Mouse (Mus musculus): ENCODE measurements around the gene Hilpda. TPM values are rescaled to one million over a fixed set of nuclear protein-coding genes. Genes with fewer than 3 reads are reported as not detected.

Hilpda gene
- polyA plus RNA-seq, 1 experiment from 2014 or later: 32.4 TPM

DNA sequence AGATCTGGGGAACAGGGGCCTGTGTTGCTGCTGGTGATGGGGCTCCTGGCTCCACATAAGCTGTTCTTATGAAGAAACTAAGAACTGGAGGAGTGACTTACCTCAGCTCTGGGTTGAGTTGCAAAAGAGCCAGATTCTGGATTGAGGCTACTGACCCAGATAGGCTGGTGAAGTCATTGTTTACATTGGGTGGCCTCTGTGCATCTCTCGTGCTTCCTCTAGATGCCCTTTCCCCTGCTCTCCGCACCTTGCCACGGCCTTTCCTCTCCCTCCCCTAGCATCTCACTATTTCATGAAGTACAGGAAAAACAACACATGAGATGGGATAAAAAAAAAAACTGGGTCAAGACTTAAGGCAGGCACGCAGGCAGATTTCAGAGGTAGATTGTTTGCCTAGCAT, 5.4 kb upstream of the Hilpda start:
- Histone ChIP-seq H3K36me3 (ENCODE audit: control insufficient read depth, insufficient read depth) (no peaks in the 10 kb centered on the region), H3K4me1 (ENCODE audit: control insufficient read depth, low read depth, low read length) (no peaks in the 10 kb centered on the region; the same call in none of the 2 replicates), H3K4me2 (ENCODE audit: low read depth, low read length) (no peak overlapping the region), H3K9ac (ENCODE audit: low read depth, low read length) (no peak overlapping the region), H3K4me3 (ENCODE audit: low read depth, low read length) (no peak overlapping the region), H3K27me3 (ENCODE audit: control insufficient read depth, insufficient read depth, low read depth, low read length) (no peaks in the 10 kb centered on the region), H3K9me3 (replicated peaks; ENCODE audit: control insufficient read depth, low read length) (no peaks in the 10 kb centered on the region), H3K27ac (ENCODE audit: low read length) (peak overlapping the region; percentile 36; the same call in 1 of the 2 replicates)
- WGBS (ENCODE audit: insufficient replicate concordance): 52% methylated on average over 4 of the region's 4 CpGs
- ATAC-seq (ENCODE audit: low read depth): peak; percentile 77

DNA sequence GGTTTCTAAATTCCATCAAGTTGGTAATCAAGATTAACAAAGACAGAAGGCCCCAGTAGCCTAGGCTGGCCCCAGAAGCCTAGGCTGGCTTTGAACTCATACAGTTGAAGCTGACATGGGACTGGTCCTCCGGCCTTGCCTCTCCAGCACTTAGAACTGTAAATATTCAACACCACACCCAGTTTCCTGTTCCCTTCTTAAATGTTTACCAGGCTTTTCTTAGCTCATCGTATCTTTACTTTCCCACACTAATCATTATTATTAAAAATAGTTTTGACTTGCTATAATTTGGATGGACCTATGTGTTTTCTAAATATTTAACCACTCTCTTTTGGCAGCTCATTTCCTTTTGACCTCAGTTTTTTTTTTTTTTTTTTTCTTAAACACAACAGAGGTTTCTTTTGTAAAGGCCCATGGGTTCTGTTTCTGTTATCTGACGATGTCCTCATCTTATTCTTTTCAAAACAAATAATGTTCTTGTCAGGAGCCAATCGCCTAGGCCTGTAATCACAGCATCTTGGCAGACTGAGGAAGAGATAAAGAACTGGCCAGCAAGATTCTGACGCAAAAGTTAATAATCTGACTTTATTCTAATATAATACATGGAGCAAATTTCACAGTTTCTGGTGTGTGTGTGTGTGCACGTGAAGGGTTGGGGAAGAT, 3.2 kb upstream of the Hilpda start:
- H3K27me3 ChIP-seq (ENCODE audit: control insufficient read depth, insufficient read depth, low read depth, low read length): no peaks in the 10 kb centered on the region
- no peak overlapping the region for H3K27ac ChIP-seq (ENCODE audit: low read length)
- H3K9ac ChIP-seq (ENCODE audit: low read depth, low read length): no peak overlapping the region
- H3K36me3 ChIP-seq (ENCODE audit: control insufficient read depth, insufficient read depth): no peaks in the 10 kb centered on the region
- H3K4me3 ChIP-seq (ENCODE audit: low read depth, low read length): no peak overlapping the region
- no peak overlapping the region for H3K4me2 ChIP-seq (ENCODE audit: low read depth, low read length)
- 49% methylated on average over 6 of the region's 6 CpGs for WGBS (ENCODE audit: insufficient replicate concordance)
- no peaks in the 10 kb centered on the region for H3K9me3 ChIP-seq (replicated peaks; ENCODE audit: control insufficient read depth, low read length)
- peaks cover 2% of the 10 kb centered on the region for H3K4me1 ChIP-seq (ENCODE audit: control insufficient read depth, low read depth, low read length)
- ATAC-seq (ENCODE audit: low read depth): no peak

DNA sequence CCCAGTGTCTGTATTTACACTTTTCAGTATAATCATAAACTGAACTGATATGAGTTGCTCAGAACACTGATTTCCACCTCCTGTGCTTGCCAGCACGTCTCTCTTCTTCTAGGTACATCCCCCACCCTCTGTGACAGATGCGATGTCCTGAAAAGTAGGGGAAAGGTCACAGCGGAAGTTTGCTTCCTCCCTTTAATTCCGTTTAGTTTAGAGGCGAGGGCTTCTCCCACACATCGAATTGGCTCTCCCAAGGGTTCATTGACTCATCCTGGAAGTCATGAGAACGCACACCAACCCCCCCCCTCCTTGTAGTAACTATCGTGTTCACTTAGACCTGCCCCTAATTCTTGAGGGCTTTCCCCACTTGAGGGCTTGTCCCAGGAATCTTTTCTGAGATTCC, 1.3 kb upstream of the Hilpda start:
- 0 out of 2 replicates have a peak, but pooled peaks cover 3% of the 10 kb centered on the region for H3K36me3 ChIP-seq (ENCODE audit: control insufficient read depth, insufficient read depth)
- peak overlapping the region; percentile 54 for H3K27ac ChIP-seq (ENCODE audit: low read length)
- no peak overlapping the region for H3K9ac ChIP-seq (ENCODE audit: low read depth, low read length)

DNA sequence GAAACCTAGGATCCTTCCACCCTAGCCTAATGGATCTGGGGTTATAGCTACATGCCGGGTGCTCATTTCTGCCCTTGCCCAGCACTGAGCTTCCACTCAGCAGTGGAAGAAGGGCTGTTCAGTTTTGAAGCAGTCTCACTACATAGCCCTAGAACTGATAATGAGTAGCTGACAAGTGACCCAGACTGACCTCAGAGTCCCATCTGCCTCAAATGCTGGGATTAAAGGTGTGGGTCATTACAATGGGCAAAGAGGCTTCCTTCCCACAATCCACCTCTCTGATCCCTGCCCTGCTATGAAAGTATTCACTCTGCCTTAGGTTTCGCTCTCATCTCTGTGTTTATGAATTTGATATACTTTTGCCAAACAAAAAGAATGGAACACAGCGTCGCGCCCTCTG, 4.5 kb downstream of the Hilpda start:
- ATAC-seq (ENCODE audit: low read depth): no peak
- H3K9ac ChIP-seq (ENCODE audit: low read depth, low read length): no peak overlapping the region
- WGBS (ENCODE audit: insufficient replicate concordance): 84% methylated on average over 5 of the region's 5 CpGs
- no peaks in the 10 kb centered on the region for H3K9me3 ChIP-seq (replicated peaks; ENCODE audit: control insufficient read depth, low read length)
- H3K36me3 ChIP-seq (ENCODE audit: control insufficient read depth, insufficient read depth): peaks cover 3% of the 10 kb centered on the region; the same call in 1 of the 2 replicates
- no peak overlapping the region for H3K27ac ChIP-seq (ENCODE audit: low read length)
- no peak overlapping the region for H3K4me2 ChIP-seq (ENCODE audit: low read depth, low read length)
- no peaks in the 10 kb centered on the region for H3K27me3 ChIP-seq (ENCODE audit: control insufficient read depth, insufficient read depth, low read depth, low read length)
- H3K4me3 ChIP-seq (ENCODE audit: low read depth, low read length): no peak overlapping the region
- peaks cover 6% of the 10 kb centered on the region; the same call in 1 of the 2 replicates for H3K4me1 ChIP-seq (ENCODE audit: control insufficient read depth, low read depth, low read length)

More for the DNA sequence above, 1.3 kb upstream of the Hilpda start:
- Histone ChIP-seq H3K27me3 (ENCODE audit: control insufficient read depth, insufficient read depth, low read depth, low read length) (no peaks in the 10 kb centered on the region), H3K9me3 (replicated peaks; ENCODE audit: control insufficient read depth, low read length) (no peaks in the 10 kb centered on the region), H3K4me2 (ENCODE audit: low read depth, low read length) (peak overlapping the region; percentile 34; the same call in 1 of the 2 replicates), H3K4me1 (ENCODE audit: control insufficient read depth, low read depth, low read length) (peaks cover 2% of the 10 kb centered on the region), H3K4me3 (ENCODE audit: low read depth, low read length) (no peak overlapping the region; the same call in 1 of the 2 replicates)
- WGBS (ENCODE audit: insufficient replicate concordance): under 1% methylated on average over 8 of the region's 8 CpGs
- peak; percentile 32 for ATAC-seq (ENCODE audit: low read depth)

DNA sequence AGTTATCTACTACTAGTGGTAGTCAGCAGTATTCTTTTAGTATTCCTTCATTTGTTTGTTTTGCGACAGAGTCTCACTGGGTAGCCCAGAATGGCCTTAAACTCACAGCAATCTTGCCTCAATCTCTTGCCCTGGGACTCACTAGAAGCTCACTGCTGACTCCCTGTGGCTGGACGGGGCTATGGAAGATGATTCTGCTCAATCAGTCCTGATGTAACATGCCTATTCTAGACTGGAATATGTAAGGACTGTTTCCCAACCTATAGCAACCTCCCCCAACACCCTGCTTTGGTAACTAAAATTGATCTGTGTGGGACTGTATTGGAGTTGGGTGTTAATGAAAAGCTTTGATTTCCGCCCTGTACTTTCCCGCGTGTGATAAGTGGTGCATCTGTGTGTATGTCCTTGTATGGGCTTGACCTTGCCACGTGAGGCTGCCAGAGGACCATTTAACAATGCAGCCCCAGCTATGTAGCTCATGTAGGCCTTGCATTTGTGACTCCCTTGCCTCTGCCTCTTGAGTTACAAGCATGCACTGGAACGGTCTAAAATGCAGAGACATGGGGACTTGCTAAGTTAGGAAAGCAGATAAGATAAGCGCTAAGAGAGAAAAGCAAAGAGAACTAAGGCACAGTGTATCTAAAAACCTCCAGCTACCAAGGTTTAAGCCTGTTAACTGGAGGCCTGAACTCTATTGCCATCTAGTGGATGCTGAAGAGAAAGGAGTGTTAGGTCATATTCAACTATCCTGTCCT, 6.4 kb downstream of the Hilpda start:
- Histone ChIP-seq H3K9me3 (replicated peaks; ENCODE audit: control insufficient read depth, low read length) (no peaks in the 10 kb centered on the region), H3K36me3 (ENCODE audit: control insufficient read depth, insufficient read depth) (peaks cover 3% of the 10 kb centered on the region; the same call in 1 of the 2 replicates), H3K4me3 (ENCODE audit: low read depth, low read length) (no peak overlapping the region), H3K9ac (ENCODE audit: low read depth, low read length) (no peak overlapping the region), H3K27me3 (ENCODE audit: control insufficient read depth, insufficient read depth, low read depth, low read length) (no peaks in the 10 kb centered on the region), H3K4me1 (ENCODE audit: control insufficient read depth, low read depth, low read length) (peaks cover 4% of the 10 kb centered on the region; the same call in 1 of the 2 replicates), H3K27ac (ENCODE audit: low read length) (no peak overlapping the region), H3K4me2 (ENCODE audit: low read depth, low read length) (no peak overlapping the region)
- 24% methylated on average over 8 of the region's 8 CpGs for WGBS (ENCODE audit: insufficient replicate concordance)
- ATAC-seq (ENCODE audit: low read depth): peak; percentile 45

DNA sequence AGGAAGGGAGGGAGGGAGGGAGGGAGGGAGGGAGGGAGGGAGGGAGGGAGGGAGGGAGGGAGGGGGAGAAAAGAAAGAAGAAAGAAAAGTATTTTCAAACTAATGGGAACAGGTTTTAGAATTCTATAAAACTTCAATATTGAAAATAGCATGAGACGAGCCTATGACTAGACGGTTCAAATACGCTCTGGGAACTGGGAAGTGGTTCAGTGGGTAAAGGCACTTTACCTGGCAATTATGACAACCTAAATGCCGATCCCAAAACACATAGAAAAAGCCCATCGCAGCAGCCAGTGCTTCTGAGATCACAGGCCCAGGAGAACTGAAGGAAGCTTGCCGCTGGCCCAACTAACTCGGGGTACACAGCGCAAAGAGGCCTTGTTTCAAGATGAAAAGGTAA, 7.0 kb downstream of the Hilpda start, which contains the start of gene Fam71f2:
Fam71f2 (plus strand) TSS at position 301 of the 400 bp plus-strand sequence.
- Histone ChIP-seq H3K36me3 (ENCODE audit: control insufficient read depth, insufficient read depth) (peaks cover 3% of the 10 kb centered on the region; the same call in 1 of the 2 replicates), H3K27me3 (ENCODE audit: control insufficient read depth, insufficient read depth, low read depth, low read length) (no peaks in the 10 kb centered on the region), H3K27ac (ENCODE audit: low read length) (no peak within 1 kb of the TSS), H3K9ac (ENCODE audit: low read depth, low read length) (no peak within 1 kb of the TSS), H3K4me3 (ENCODE audit: low read depth, low read length) (no peak within 1 kb of the TSS), H3K9me3 (replicated peaks; ENCODE audit: control insufficient read depth, low read length) (no peaks in the 10 kb centered on the region), H3K4me1 (ENCODE audit: control insufficient read depth, low read depth, low read length) (peaks cover 4% of the 10 kb centered on the region; the same call in 1 of the 2 replicates), H3K4me2 (ENCODE audit: low read depth, low read length) (no peak within 1 kb of the TSS)
- 71% methylated on average over 8 of the region's 8 CpGs for WGBS (ENCODE audit: insufficient replicate concordance)
- no peak for ATAC-seq (ENCODE audit: low read depth)

DNA sequence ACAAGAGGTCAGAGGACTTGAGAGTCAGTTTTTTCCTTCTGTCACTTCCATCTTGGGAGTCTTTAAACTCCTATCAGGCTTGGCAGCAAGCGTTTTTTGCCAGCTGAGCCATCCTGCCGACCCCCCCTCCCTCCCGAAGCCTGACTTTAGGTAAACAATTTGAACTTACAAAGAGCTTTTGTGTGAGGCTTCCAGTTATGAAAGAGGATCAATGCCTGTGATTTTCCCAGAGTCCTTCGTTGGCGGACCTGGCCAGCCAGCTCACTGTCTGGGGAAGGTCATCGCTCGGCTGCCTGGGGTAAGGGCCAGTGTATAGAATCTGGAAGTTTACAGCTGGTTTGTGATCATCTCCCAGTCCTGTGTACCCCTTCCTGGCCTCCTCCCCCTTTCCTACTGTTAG, 8.4 kb downstream of the Hilpda start:
- no peaks in the 10 kb centered on the region; the same call in 1 of the 2 replicates for H3K36me3 ChIP-seq (ENCODE audit: control insufficient read depth, insufficient read depth)
- no peaks in the 10 kb centered on the region for H3K27me3 ChIP-seq (ENCODE audit: control insufficient read depth, insufficient read depth, low read depth, low read length)
- H3K4me1 ChIP-seq (ENCODE audit: control insufficient read depth, low read depth, low read length): peaks cover 4% of the 10 kb centered on the region; the same call in 1 of the 2 replicates
- H3K4me3 ChIP-seq (ENCODE audit: low read depth, low read length): no peak overlapping the region
- no peak overlapping the region for H3K9ac ChIP-seq (ENCODE audit: low read depth, low read length)
- H3K4me2 ChIP-seq (ENCODE audit: low read depth, low read length): no peak overlapping the region
- no peak for ATAC-seq (ENCODE audit: low read depth)
- no peak overlapping the region for H3K27ac ChIP-seq (ENCODE audit: low read length)
- WGBS (ENCODE audit: insufficient replicate concordance): 48% methylated on average over 7 of the region's 7 CpGs
- H3K9me3 ChIP-seq (replicated peaks; ENCODE audit: control insufficient read depth, low read length): no peaks in the 10 kb centered on the region

DNA sequence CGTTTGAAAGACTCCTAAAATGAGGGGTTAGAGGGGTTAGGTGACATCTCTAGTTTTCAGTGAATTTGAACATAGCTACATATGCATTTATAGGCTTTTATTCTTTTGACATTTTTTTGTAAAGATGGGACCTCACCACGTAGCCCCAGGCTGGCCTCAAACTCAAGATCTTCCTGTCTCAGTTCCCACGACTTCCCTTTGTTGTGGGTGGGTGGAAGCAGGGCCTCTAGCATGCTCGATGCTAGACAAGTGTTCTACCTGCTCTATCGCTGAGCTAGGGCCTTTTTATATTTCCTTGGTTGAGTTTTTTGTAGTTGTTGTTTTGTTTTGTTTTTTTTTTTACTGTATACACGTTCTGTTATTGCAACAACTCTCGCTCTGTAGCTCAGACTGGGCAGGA, 14.6 kb downstream of the Hilpda start:
- no peak for ATAC-seq (ENCODE audit: low read depth)
- 44% methylated on average over 7 of the region's 7 CpGs for WGBS (ENCODE audit: insufficient replicate concordance)
- Histone ChIP-seq H3K9ac (ENCODE audit: low read depth, low read length) (no peak overlapping the region), H3K9me3 (replicated peaks; ENCODE audit: control insufficient read depth, low read length) (no peaks in the 10 kb centered on the region), H3K27ac (ENCODE audit: low read length) (no peak overlapping the region), H3K36me3 (ENCODE audit: control insufficient read depth, insufficient read depth) (no peaks in the 10 kb centered on the region), H3K4me3 (ENCODE audit: low read depth, low read length) (no peak overlapping the region), H3K4me2 (ENCODE audit: low read depth, low read length) (no peak overlapping the region), H3K4me1 (ENCODE audit: control insufficient read depth, low read depth, low read length) (no peaks in the 10 kb centered on the region), H3K27me3 (ENCODE audit: control insufficient read depth, insufficient read depth, low read depth, low read length) (no peaks in the 10 kb centered on the region)

DNA sequence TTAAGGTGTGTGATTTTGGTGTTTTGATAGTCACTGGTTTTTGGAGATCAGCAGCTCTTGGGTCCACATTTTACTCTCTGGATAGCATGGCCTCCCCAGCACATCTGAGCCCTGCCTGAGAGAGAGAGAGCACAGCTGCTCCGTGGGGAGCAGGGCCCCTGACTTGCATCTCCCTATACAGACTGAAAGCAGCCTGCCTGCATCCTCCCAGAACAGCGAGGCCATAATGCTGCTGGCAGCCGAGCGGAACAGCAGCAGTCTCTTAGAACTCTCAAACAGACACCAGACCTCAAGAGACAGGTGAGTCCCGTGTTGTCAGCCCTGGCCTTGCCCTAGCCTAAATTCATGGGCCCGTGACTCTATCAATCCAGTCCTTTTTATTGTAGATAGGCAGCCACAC, 15.2 kb downstream of the Hilpda start:
- Histone ChIP-seq H3K27ac (ENCODE audit: low read length) (no peak overlapping the region), H3K9ac (ENCODE audit: low read depth, low read length) (no peak overlapping the region), H3K27me3 (ENCODE audit: control insufficient read depth, insufficient read depth, low read depth, low read length) (no peaks in the 10 kb centered on the region), H3K9me3 (replicated peaks; ENCODE audit: control insufficient read depth, low read length) (no peaks in the 10 kb centered on the region), H3K4me1 (ENCODE audit: control insufficient read depth, low read depth, low read length) (no peaks in the 10 kb centered on the region), H3K4me3 (ENCODE audit: low read depth, low read length) (no peak overlapping the region), H3K4me2 (ENCODE audit: low read depth, low read length) (no peak overlapping the region), H3K36me3 (ENCODE audit: control insufficient read depth, insufficient read depth) (no peaks in the 10 kb centered on the region)
- 65% methylated on average over 6 of the region's 6 CpGs for WGBS (ENCODE audit: insufficient replicate concordance)
- no peak for ATAC-seq (ENCODE audit: low read depth)
